Mouse (Mus musculus): ENCODE measurements around the gene Nek4. TPM values are rescaled to one million over a fixed set of nuclear protein-coding genes. Genes with fewer than 3 reads are reported as not detected.

Nek4 gene
- polyA plus RNA-seq, 1 experiment from 2014 or later, result 19.7 TPM

Other genes starting within 250 kb of the Nek4 start
- gene Sfmbt1, start 236.5 kb upstream of the Nek4 start, polyA plus RNA-seq (2016; fragmentation: Nextera tagmentation; extraction: Ambion mirVana), result 16.5 and 17.5 TPM in 2 replicates
- gene Tmem110, start 125.8 kb upstream of the Nek4 start, polyA plus RNA-seq (2016; fragmentation: Nextera tagmentation; extraction: Ambion mirVana), result 32.0 and 37.6 TPM in 2 replicates
- gene Mustn1, start 72.2 kb upstream of the Nek4 start, polyA plus RNA-seq (2016; fragmentation: Nextera tagmentation; extraction: Ambion mirVana), result 0.28 and 0.30 TPM in 2 replicates
- not detected in 2 replicates for gene Itih4, start 64.9 kb upstream of the Nek4 start, polyA plus RNA-seq (2016; fragmentation: Nextera tagmentation; extraction: Ambion mirVana)
- not detected in 2 replicates for gene Itih3, start 27.6 kb upstream of the Nek4 start, polyA plus RNA-seq (2016; fragmentation: Nextera tagmentation; extraction: Ambion mirVana)
- gene Itih1, start 8.1 kb upstream of the Nek4 start, polyA plus RNA-seq (2016; fragmentation: Nextera tagmentation; extraction: Ambion mirVana), result not detected in 2 replicates
- 28.4 and 38.2 TPM in 2 replicates for gene Glt8d1, start 50.0 kb downstream of the Nek4 start, polyA plus RNA-seq (2016; fragmentation: Nextera tagmentation; extraction: Ambion mirVana)
- 259 and 262 TPM in 2 replicates for gene Spcs1, start 50.3 kb downstream of the Nek4 start, polyA plus RNA-seq (2016; fragmentation: Nextera tagmentation; extraction: Ambion mirVana)
- 143 and 186 TPM in 2 replicates for gene Pbrm1, start 67.8 kb downstream of the Nek4 start, polyA plus RNA-seq (2016; fragmentation: Nextera tagmentation; extraction: Ambion mirVana)
- 135 and 173 TPM in 2 replicates for gene Gnl3, start 67.8 kb downstream of the Nek4 start, polyA plus RNA-seq (2016; fragmentation: Nextera tagmentation; extraction: Ambion mirVana)
- 54.2 and 65.3 TPM in 2 replicates for gene Smim4, start 177.6 kb downstream of the Nek4 start, polyA plus RNA-seq (2016; fragmentation: Nextera tagmentation; extraction: Ambion mirVana)
- gene Nt5dc2, start 179.7 kb downstream of the Nek4 start, polyA plus RNA-seq (2016; fragmentation: Nextera tagmentation; extraction: Ambion mirVana), result 638 and 656 TPM in 2 replicates
- gene Stab1, start 217.3 kb downstream of the Nek4 start, polyA plus RNA-seq (2016; fragmentation: Nextera tagmentation; extraction: Ambion mirVana), result 14.2 and 14.5 TPM in 2 replicates

All from limb, embryonic 10.5 days (tissue).